Mouse (Mus musculus): Measurements from ENCODE around the gene Adm2. TPM values are rescaled to one million over a fixed set of nuclear protein-coding genes. Genes with fewer than 3 reads are reported as not detected.

Gene Adm2
- polyA plus RNA-seq, 2 experiments: 0.52 to 0.74 TPM

DNA sequence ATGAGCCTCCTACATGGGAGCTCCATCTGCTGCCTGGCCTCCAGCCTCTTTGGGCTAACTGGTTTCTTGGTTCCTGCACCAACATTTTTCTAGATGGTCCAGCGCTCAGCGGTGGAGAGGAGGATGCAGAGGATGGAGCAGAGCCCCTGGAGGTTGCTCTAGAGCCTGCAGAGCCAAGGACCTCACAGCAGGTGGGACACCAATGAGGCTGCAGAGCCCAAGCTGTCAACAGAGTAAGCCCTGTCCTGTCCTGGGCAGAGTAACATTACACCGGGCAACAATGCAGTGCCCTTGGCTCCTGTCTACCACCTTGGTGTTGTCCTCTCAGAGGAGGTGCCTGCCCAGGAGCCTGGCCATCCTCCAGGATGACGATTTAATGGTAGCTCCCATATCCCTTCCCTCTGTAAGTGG, 42.6 kb downstream of the Adm2 start:
- H3K27ac ChIP-seq (replicated peaks; ENCODE audit: low read depth, low read length): no peak overlapping the region
- no peaks in the 10 kb centered on the region for H3K4me1 ChIP-seq (ENCODE audit: control insufficient read depth, insufficient read depth, low read length)
- H3K36me3 ChIP-seq (ENCODE audit: control insufficient read depth, insufficient read depth, low read length): peaks cover 97% of the 10 kb centered on the region
- no peaks in the 10 kb centered on the region for H3K9me3 ChIP-seq (ENCODE audit: control insufficient read depth, low read length)
- no peak overlapping the region for H3K4me2 ChIP-seq (replicated peaks; ENCODE audit: low read depth, low read length, severe bottlenecking)
- no peak overlapping the region for H3K9ac ChIP-seq (ENCODE audit: low read depth, low read length, severe bottlenecking)
- no peak overlapping the region for H3K4me3 ChIP-seq (replicated peaks; ENCODE audit: low read length)
- no peak for DNase-seq (ENCODE audit: low spot score)
- no peak for TF ChIP-seq POLR2A (IDR thresholded peaks at IDR 0.05; ENCODE audit: borderline replicate concordance, extremely low read depth, insufficient read depth, insufficient read length)
- H3K27me3 ChIP-seq (ENCODE audit: control insufficient read depth, insufficient read depth, low read length): no peaks in the 10 kb centered on the region
- 96% methylated on average over 4 of the region's 4 CpGs for WGBS
- ATAC-seq (ENCODE audit: low FRiP score, low read depth): no peak

GRCm38 (mm10) chr15:89372068-89372467, 49.5 kb downstream of the Adm2 start:
- DNase-seq (ENCODE audit: low spot score) (no peak), ATAC-seq (ENCODE audit: low FRiP score, low read depth) (no peak)
- Histone ChIP-seq H3K4me3 (replicated peaks; ENCODE audit: low read length) (no peak overlapping the region), H3K27ac (replicated peaks; ENCODE audit: low read depth, low read length) (no peak overlapping the region), H3K4me1 (ENCODE audit: control insufficient read depth, insufficient read depth, low read length) (peaks cover 9% of the 10 kb centered on the region; the same call in 1 of the 2 replicates), H3K9ac (ENCODE audit: low read depth, low read length, severe bottlenecking) (no peak overlapping the region), H3K36me3 (ENCODE audit: control insufficient read depth, insufficient read depth, low read length) (peaks cover 57% of the 10 kb centered on the region), H3K27me3 (ENCODE audit: control insufficient read depth, insufficient read depth, low read length) (peaks cover 13% of the 10 kb centered on the region), H3K4me2 (replicated peaks; ENCODE audit: low read depth, low read length, severe bottlenecking) (no peak overlapping the region), H3K9me3 (ENCODE audit: control insufficient read depth, low read length) (no peaks in the 10 kb centered on the region)
- WGBS: 90% methylated on average over 13 of the region's 13 CpGs
- TF ChIP-seq POLR2A (IDR thresholded peaks at IDR 0.05; ENCODE audit: borderline replicate concordance, extremely low read depth, insufficient read depth, insufficient read length): no peak

- WGBS: 84% methylated on average over 7 of the region's 7 CpGs
- Histone ChIP-seq H3K4me1 (ENCODE audit: control insufficient read depth, insufficient read depth, low read length) (peaks cover 9% of the 10 kb centered on the region; the same call in 1 of the 2 replicates), H3K27ac (replicated peaks; ENCODE audit: low read depth, low read length) (no peak overlapping the region), H3K9ac (ENCODE audit: low read depth, low read length, severe bottlenecking) (no peak overlapping the region), H3K4me3 (replicated peaks; ENCODE audit: low read length) (peak overlapping the region; percentile 71; the same call in 1 of the 2 replicates), H3K9me3 (ENCODE audit: control insufficient read depth, low read length) (no peaks in the 10 kb centered on the region), H3K27me3 (ENCODE audit: control insufficient read depth, insufficient read depth, low read length) (peaks cover 18% of the 10 kb centered on the region), H3K4me2 (replicated peaks; ENCODE audit: low read depth, low read length, severe bottlenecking) (peak overlapping the region; percentile 91), H3K36me3 (ENCODE audit: control insufficient read depth, insufficient read depth, low read length) (peaks cover 52% of the 10 kb centered on the region)
- ATAC-seq (ENCODE audit: low FRiP score, low read depth) (no peak), DNase-seq (ENCODE audit: low spot score) (no peak)
- no peak for TF ChIP-seq POLR2A (IDR thresholded peaks at IDR 0.05; ENCODE audit: borderline replicate concordance, extremely low read depth, insufficient read depth, insufficient read length)
Measured at GRCm38 (mm10) chr15:89372536-89372935, 50.0 kb downstream of the Adm2 start.

DNA sequence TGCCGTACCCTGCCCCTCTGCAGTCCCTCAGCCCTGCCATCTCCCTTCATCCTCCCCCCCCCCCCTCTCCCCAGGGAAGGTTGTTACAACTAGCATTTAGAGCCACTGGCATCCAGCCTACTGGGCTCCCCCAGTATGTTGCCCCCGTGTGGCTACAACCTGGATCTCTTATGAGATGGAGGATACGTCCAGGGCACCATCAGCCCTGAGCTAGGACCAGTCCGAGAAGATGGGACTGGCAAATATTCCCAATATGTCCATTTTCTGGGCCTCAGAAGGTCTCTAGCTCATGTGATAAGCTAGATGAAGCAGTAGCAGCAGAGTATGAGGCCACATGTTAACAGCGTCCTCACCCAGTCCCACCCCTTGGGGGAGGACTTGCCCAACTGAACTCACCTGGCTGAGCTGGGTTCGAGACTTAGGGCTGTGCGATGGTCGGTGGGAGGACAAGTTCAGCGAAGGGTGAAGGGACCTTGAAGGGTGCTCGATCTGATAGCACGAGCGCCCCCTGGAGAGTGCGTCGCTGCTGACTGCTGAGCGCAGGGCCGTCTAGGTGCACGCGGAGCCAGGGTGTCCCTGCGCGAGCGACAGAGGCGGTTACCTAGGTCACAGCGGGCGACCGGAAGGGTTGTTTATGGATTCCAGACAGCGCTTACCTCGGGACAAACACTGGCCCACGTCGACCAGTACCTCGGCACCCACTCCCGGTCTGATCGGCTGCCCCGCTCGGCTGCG, 50.7 kb downstream of the Adm2 start:
- Histone ChIP-seq H3K9me3 (ENCODE audit: control insufficient read depth, low read length) (no peaks in the 10 kb centered on the region), H3K27me3 (ENCODE audit: control insufficient read depth, insufficient read depth, low read length) (peaks cover 24% of the 10 kb centered on the region), H3K36me3 (ENCODE audit: control insufficient read depth, insufficient read depth, low read length) (peaks cover 45% of the 10 kb centered on the region), H3K9ac (ENCODE audit: low read depth, low read length, severe bottlenecking) (peak overlapping the region; percentile 74), H3K4me1 (ENCODE audit: control insufficient read depth, insufficient read depth, low read length) (peaks cover 12% of the 10 kb centered on the region), H3K4me3 (replicated peaks; ENCODE audit: low read length) (peak overlapping the region; percentile 71), H3K4me2 (replicated peaks; ENCODE audit: low read depth, low read length, severe bottlenecking) (peak overlapping the region; percentile 91), H3K27ac (replicated peaks; ENCODE audit: low read depth, low read length) (peak overlapping the region; percentile 86)
- no peak for TF ChIP-seq POLR2A (IDR thresholded peaks at IDR 0.05; ENCODE audit: borderline replicate concordance, extremely low read depth, insufficient read depth, insufficient read length)
- peak; percentile 72 for DNase-seq (ENCODE audit: low spot score)
- ATAC-seq (ENCODE audit: low FRiP score, low read depth): peak; percentile 69
- WGBS: 2% methylated on average over 35 of the region's 35 CpGs

DNA sequence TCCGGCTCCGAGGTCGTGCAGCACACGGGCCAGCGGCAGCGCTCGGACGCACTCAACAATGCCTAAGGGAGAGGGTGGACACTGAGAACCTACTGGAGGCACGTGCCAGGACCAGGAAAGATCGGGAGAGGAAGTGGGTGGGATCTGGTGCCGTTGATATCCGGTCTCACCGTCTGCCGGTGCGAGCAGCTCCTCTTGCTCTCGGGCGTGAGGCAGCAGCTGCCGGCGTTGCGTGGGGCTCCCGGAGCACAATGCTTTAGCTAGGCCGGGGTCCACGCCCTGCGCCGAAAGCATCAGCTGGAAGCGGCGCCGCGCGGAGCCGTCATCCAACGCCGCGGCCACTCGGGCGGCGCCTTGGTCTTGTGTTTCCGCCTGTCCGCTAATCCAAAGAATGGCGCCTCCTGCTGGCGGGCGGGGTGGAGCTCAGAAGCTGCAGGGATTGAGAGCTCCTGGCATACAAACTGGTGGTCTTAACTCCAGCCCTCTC, 51.3 kb downstream of the Adm2 start, which contains the start of gene Sco2:
TSS of gene Sco2 (minus strand) at position 85 of the 487 bp plus-strand sequence.
- Histone ChIP-seq H3K4me1 (ENCODE audit: control insufficient read depth, insufficient read depth, low read length) (peaks cover 16% of the 10 kb centered on the region), H3K9ac (ENCODE audit: low read depth, low read length, severe bottlenecking) (peak within 1 kb of the TSS; percentile 74), H3K27ac (replicated peaks; ENCODE audit: low read depth, low read length) (peak within 1 kb of the TSS; percentile 86), H3K36me3 (ENCODE audit: control insufficient read depth, insufficient read depth, low read length) (peaks cover 39% of the 10 kb centered on the region), H3K4me3 (replicated peaks; ENCODE audit: low read length) (peak within 1 kb of the TSS; percentile 71), H3K27me3 (ENCODE audit: control insufficient read depth, insufficient read depth, low read length) (peaks cover 31% of the 10 kb centered on the region), H3K4me2 (replicated peaks; ENCODE audit: low read depth, low read length, severe bottlenecking) (peak within 1 kb of the TSS; percentile 91), H3K9me3 (ENCODE audit: control insufficient read depth, low read length) (no peaks in the 10 kb centered on the region)
- ATAC-seq (ENCODE audit: low FRiP score, low read depth) (peak; percentile 82), DNase-seq (ENCODE audit: low spot score) (peak; percentile 79)
- 0 out of 2 replicates have a peak, but pooled peaks have one; percentile 21 for TF ChIP-seq POLR2A (IDR thresholded peaks at IDR 0.05; ENCODE audit: borderline replicate concordance, extremely low read depth, insufficient read depth, insufficient read length)
- under 1% methylated on average over 38 of the region's 42 CpGs for WGBS

Small RNAs within 50 kb of the gene (microRNA-seq; reads per million reads assigned to microRNA genes)
- gene Mir6959: not detected

Other genes starting within 250 kb of the Adm2 start
- 43.5 and 51.0 TPM in 2 replicates for gene Trabd, start 247.6 kb upstream of the Adm2 start, polyA plus RNA-seq (2012; rRNA removed)
- gene Trabd, start 247.6 kb upstream of the Adm2 start, polyA plus RNA-seq (2014; fragmentation: Nextera tagmentation; extraction: Ambion mirVana): 47.8 and 51.0 TPM in 2 replicates
- 32.7 and 40.7 TPM in 2 replicates for gene Selenoo, start 233.6 kb upstream of the Adm2 start, polyA plus RNA-seq (2012; rRNA removed)
- gene Selenoo, start 233.6 kb upstream of the Adm2 start, polyA plus RNA-seq (2014; fragmentation: Nextera tagmentation; extraction: Ambion mirVana): 20.6 and 22.9 TPM in 2 replicates
- gene Tubgcp6, start 199.6 kb upstream of the Adm2 start, polyA plus RNA-seq (2012; rRNA removed): 36.8 and 56.5 TPM in 2 replicates
- 17.2 and 17.6 TPM in 2 replicates for gene Tubgcp6, start 199.6 kb upstream of the Adm2 start, polyA plus RNA-seq (2014; fragmentation: Nextera tagmentation; extraction: Ambion mirVana)
- 38.1 and 49.4 TPM in 2 replicates for gene Hdac10, start 194.0 kb upstream of the Adm2 start, polyA plus RNA-seq (2012; rRNA removed)
- 18.7 and 21.8 TPM in 2 replicates for gene Hdac10, start 194.0 kb upstream of the Adm2 start, polyA plus RNA-seq (2014; fragmentation: Nextera tagmentation; extraction: Ambion mirVana)
- 13.7 and 14.9 TPM in 2 replicates for gene Mapk12, start 182.0 kb upstream of the Adm2 start, polyA plus RNA-seq (2012; rRNA removed)
- 5.0 and 8.3 TPM in 2 replicates for gene Mapk12, start 182.0 kb upstream of the Adm2 start, polyA plus RNA-seq (2014; fragmentation: Nextera tagmentation; extraction: Ambion mirVana)
- 13.4 and 15.9 TPM in 2 replicates for gene Mapk11, start 173.1 kb upstream of the Adm2 start, polyA plus RNA-seq (2012; rRNA removed)
- 7.0 and 7.3 TPM in 2 replicates for gene Mapk11, start 173.1 kb upstream of the Adm2 start, polyA plus RNA-seq (2014; fragmentation: Nextera tagmentation; extraction: Ambion mirVana)
- gene Plxnb2, start 141.9 kb upstream of the Adm2 start, polyA plus RNA-seq (2012; rRNA removed): 212 and 268 TPM in 2 replicates
- gene Plxnb2, start 141.9 kb upstream of the Adm2 start, polyA plus RNA-seq (2014; fragmentation: Nextera tagmentation; extraction: Ambion mirVana): 170 and 183 TPM in 2 replicates
- 39.2 and 53.6 TPM in 2 replicates for gene Dennd6b, start 126.2 kb upstream of the Adm2 start, polyA plus RNA-seq (2012; rRNA removed)
- 12.7 and 14.0 TPM in 2 replicates for gene Dennd6b, start 126.2 kb upstream of the Adm2 start, polyA plus RNA-seq (2014; fragmentation: Nextera tagmentation; extraction: Ambion mirVana)
- 59.0 and 71.5 TPM in 2 replicates for gene Ppp6r2, start 111.2 kb upstream of the Adm2 start, polyA plus RNA-seq (2012; rRNA removed)
- 28.3 and 31.7 TPM in 2 replicates for gene Ppp6r2, start 111.2 kb upstream of the Adm2 start, polyA plus RNA-seq (2014; fragmentation: Nextera tagmentation; extraction: Ambion mirVana)
- gene Sbf1, start 7.4 kb upstream of the Adm2 start, polyA plus RNA-seq (2012; rRNA removed): 154 and 170 TPM in 2 replicates
- gene Sbf1, start 7.4 kb upstream of the Adm2 start, polyA plus RNA-seq (2014; fragmentation: Nextera tagmentation; extraction: Ambion mirVana): 65.1 and 72.3 TPM in 2 replicates
- gene Miox, start 11.7 kb downstream of the Adm2 start, polyA plus RNA-seq (2012; rRNA removed): not detected in 2 replicates
- not detected in 2 replicates for gene Miox, start 11.7 kb downstream of the Adm2 start, polyA plus RNA-seq (2014; fragmentation: Nextera tagmentation; extraction: Ambion mirVana)
- gene Lmf2, start 32.9 kb downstream of the Adm2 start, polyA plus RNA-seq (2012; rRNA removed): 55.7 and 74.0 TPM in 2 replicates
- 49.1 and 53.6 TPM in 2 replicates for gene Lmf2, start 32.9 kb downstream of the Adm2 start, polyA plus RNA-seq (2014; fragmentation: Nextera tagmentation; extraction: Ambion mirVana)
- gene Ncaph2, start 33.0 kb downstream of the Adm2 start, polyA plus RNA-seq (2012; rRNA removed): 153 and 209 TPM in 2 replicates
- 145 and 160 TPM in 2 replicates for gene Ncaph2, start 33.0 kb downstream of the Adm2 start, polyA plus RNA-seq (2014; fragmentation: Nextera tagmentation; extraction: Ambion mirVana)
- gene Sco2, start 51.1 kb downstream of the Adm2 start, polyA plus RNA-seq (2012; rRNA removed): 19.8 and 27.2 TPM in 2 replicates
- gene Sco2, start 51.1 kb downstream of the Adm2 start, polyA plus RNA-seq (2014; fragmentation: Nextera tagmentation; extraction: Ambion mirVana): 7.5 and 10.3 TPM in 2 replicates
- gene Tymp, start 54.3 kb downstream of the Adm2 start, polyA plus RNA-seq (2012; rRNA removed): 2.0 and 3.3 TPM in 2 replicates
- gene Tymp, start 54.3 kb downstream of the Adm2 start, polyA plus RNA-seq (2014; fragmentation: Nextera tagmentation; extraction: Ambion mirVana): 1.3 and 1.6 TPM in 2 replicates
- 0.24 and 0.62 TPM in 2 replicates for gene Odf3b, start 56.6 kb downstream of the Adm2 start, polyA plus RNA-seq (2012; rRNA removed)
- 0.67 and 0.72 TPM in 2 replicates for gene Odf3b, start 56.6 kb downstream of the Adm2 start, polyA plus RNA-seq (2014; fragmentation: Nextera tagmentation; extraction: Ambion mirVana)
- gene Klhdc7b, start 62.2 kb downstream of the Adm2 start, polyA plus RNA-seq (2012; rRNA removed): 0.03 TPM in 1 of 2 replicates, not detected in the other
- gene Klhdc7b, start 62.2 kb downstream of the Adm2 start, polyA plus RNA-seq (2014; fragmentation: Nextera tagmentation; extraction: Ambion mirVana): not detected in 2 replicates
- not detected in 2 replicates for gene Syce3, start 87.8 kb downstream of the Adm2 start, polyA plus RNA-seq (2012; rRNA removed)
- gene Syce3, start 87.8 kb downstream of the Adm2 start, polyA plus RNA-seq (2014; fragmentation: Nextera tagmentation; extraction: Ambion mirVana): not detected in 2 replicates
- gene Cpt1b, start 103.1 kb downstream of the Adm2 start, polyA plus RNA-seq (2012; rRNA removed): 3.7 and 4.4 TPM in 2 replicates
- 0.57 and 0.63 TPM in 2 replicates for gene Cpt1b, start 103.1 kb downstream of the Adm2 start, polyA plus RNA-seq (2014; fragmentation: Nextera tagmentation; extraction: Ambion mirVana)
- gene C730034F03Rik, start 106.9 kb downstream of the Adm2 start, polyA plus RNA-seq (2012; rRNA removed): 0.96 and 1.8 TPM in 2 replicates
- 1.4 and 2.4 TPM in 2 replicates for gene C730034F03Rik, start 106.9 kb downstream of the Adm2 start, polyA plus RNA-seq (2014; fragmentation: Nextera tagmentation; extraction: Ambion mirVana)
- gene Gm44502, start 107.0 kb downstream of the Adm2 start, polyA plus RNA-seq (2012; rRNA removed): 0.40 and 0.47 TPM in 2 replicates
- not detected in 2 replicates for gene Gm44502, start 107.0 kb downstream of the Adm2 start, polyA plus RNA-seq (2014; fragmentation: Nextera tagmentation; extraction: Ambion mirVana)
- 72.6 and 79.0 TPM in 2 replicates for gene Chkb, start 107.2 kb downstream of the Adm2 start, polyA plus RNA-seq (2012; rRNA removed)
- gene Chkb, start 107.2 kb downstream of the Adm2 start, polyA plus RNA-seq (2014; fragmentation: Nextera tagmentation; extraction: Ambion mirVana): 45.6 and 46.9 TPM in 2 replicates
- gene Mapk8ip2, start 131.2 kb downstream of the Adm2 start, polyA plus RNA-seq (2012; rRNA removed): 2.5 and 2.6 TPM in 2 replicates
- 0.99 and 1.5 TPM in 2 replicates for gene Mapk8ip2, start 131.2 kb downstream of the Adm2 start, polyA plus RNA-seq (2014; fragmentation: Nextera tagmentation; extraction: Ambion mirVana)
- 30.7 and 38.5 TPM in 2 replicates for gene Arsa, start 154.7 kb downstream of the Adm2 start, polyA plus RNA-seq (2012; rRNA removed)
- gene Arsa, start 154.7 kb downstream of the Adm2 start, polyA plus RNA-seq (2014; fragmentation: Nextera tagmentation; extraction: Ambion mirVana): 18.3 and 21.7 TPM in 2 replicates
- 18.4 and 25.1 TPM in 2 replicates for gene Shank3, start 176.9 kb downstream of the Adm2 start, polyA plus RNA-seq (2012; rRNA removed)
- 2.4 and 2.7 TPM in 2 replicates for gene Shank3, start 176.9 kb downstream of the Adm2 start, polyA plus RNA-seq (2014; fragmentation: Nextera tagmentation; extraction: Ambion mirVana)
- gene Acr, start 245.6 kb downstream of the Adm2 start, polyA plus RNA-seq (2012; rRNA removed): 1.4 and 2.5 TPM in 2 replicates
- 0.21 and 0.61 TPM in 2 replicates for gene Acr, start 245.6 kb downstream of the Adm2 start, polyA plus RNA-seq (2014; fragmentation: Nextera tagmentation; extraction: Ambion mirVana)